Mouse (Mus musculus) frontal cortex, adult (tissue): ENCODE data around the gene Sat2.

Source experiments
- ATAC-seq: cut with Nextera tagmentation; 2 replicates; pipeline ENCODE4 v1.9.2; 2017; ENCODE audit warnings: mild to moderate bottlenecking, moderate library complexity, mixed read lengths; ENCODE audit not compliant: low TSS enrichment

Sat2 gene

DNA sequence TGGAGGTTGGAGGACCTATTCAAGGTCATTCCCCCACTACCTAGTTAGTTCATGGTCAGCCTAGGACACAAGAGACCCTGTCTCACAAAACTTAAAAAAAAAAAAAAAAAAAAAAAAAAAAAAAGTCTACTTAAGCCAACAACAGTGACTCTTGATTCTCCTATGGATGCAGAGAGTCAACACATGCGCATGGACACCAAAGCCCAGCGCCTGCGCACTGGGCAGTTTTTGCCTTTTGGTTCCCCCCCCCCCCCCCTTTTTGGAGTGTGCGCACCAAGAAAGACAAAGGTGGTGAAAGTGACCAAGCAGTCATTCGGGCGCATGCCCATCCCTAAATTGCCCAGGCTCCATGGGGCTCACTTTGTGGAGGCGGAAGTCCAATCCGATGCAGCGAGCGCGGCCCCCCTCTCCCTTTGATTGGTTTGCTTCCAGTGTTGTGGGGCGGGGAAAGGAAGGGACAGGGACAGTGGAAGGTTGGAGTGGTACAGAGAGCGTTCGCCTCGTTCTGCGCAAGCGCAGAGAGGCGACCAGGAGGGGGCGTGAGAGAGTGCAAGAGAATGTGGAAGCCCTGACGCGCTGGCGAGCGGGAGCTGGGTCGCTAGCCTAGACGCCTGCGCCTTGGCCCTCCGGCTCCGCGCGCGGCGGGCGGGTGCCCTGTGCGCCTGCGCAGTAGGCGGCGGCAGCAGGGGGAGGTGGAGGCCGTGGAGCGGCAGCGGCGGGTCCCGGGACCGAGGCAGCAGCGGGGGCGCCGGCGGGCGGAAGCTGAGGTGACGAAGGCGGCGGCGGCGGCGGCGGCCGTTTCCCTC, 10.7 kb downstream of the Sat2 start, which contains the start of gene Fxr2:
Gene Fxr2, plus strand, starts transcription at position 707 of the 806 bp plus-strand sequence.
- ATAC-seq, result peak; percentile 97

DNA sequence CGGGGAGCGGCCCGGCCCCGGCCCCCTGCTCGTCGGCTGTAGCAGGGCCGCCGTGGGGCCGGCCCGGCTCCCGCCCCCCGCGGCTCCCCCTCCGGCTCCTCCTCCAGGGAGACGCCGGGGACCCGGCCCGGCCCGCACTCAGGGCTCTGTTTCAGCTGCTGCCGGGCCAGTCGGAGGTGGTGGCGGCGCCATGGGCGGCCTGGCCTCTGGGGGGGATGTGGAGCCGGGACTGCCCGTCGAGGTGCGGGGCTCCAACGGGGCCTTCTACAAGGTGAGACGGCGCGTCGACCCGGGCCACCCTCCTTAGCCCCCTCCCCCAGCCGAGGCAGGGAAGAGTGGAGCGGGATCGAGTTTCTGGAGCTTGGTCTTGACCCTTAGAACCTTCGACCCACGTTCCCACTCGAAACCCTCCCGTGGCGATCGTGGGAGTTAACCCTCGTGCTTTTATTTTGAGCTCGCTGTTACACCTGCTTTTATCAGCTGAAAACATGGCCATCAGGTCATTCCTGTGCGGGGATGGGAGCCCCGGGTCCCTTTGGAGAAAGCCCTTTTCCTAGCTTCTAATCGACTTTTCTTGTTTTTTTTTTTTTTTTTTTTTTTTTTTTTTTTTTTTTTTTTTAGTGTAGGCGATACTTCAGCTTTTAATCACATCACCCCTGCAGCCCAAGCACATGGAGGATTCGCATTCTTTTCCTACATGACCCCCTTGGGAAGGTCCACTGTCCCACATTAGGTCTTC, 11.5 kb downstream of the Sat2 start:
- peak; percentile 20; the same call in 1 of the 2 replicates for ATAC-seq

GRCm38 (mm10) chr11:69635471-69635870, 13.6 kb downstream of the Sat2 start:
- ATAC-seq, result no peak

DNA sequence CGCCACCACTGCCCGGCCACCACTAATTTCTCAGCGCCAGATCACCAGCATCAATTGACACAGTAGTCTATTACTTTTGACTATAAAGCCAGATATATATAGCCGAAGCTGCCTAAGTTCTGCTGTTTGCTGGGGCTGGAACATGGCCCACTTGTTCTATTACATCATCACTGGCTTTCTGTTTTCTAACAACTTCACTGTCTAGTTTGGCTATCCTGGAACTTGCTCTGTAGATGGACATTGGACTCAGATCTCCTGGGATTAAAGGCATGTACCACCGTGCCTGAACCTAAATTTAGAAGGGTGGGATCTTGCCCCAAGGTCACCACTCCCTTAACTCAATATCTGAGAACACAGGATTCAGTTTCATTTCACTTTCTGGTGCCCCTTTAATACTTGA, 24.0 kb downstream of the Sat2 start:
- no peak for ATAC-seq

- no peak for ATAC-seq
These were observed 31.6 kb downstream of the Sat2 start for GRCm38 (mm10) chr11:69653399-69653798.

DNA sequence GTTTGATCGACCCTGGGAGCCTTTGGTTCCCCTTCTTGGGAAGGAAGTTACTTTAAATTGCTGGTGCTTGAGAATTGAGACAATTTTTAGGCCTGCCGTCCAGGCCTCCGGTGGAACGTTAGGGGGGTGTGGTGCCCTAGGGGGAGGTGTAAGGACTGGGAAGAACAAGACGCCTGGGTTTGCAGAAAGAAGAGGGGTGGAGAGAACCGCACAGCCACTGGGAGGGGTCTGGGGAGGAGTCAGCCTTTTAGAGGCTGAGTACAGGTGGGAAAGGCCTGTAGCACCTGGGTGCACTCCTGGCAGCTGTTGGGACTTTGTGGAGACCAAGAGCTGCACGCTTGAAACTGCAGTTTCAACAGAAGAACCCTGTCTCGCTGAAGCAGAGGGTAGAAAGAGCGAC, 32.9 kb downstream of the Sat2 start:
- no peak for ATAC-seq

DNA sequence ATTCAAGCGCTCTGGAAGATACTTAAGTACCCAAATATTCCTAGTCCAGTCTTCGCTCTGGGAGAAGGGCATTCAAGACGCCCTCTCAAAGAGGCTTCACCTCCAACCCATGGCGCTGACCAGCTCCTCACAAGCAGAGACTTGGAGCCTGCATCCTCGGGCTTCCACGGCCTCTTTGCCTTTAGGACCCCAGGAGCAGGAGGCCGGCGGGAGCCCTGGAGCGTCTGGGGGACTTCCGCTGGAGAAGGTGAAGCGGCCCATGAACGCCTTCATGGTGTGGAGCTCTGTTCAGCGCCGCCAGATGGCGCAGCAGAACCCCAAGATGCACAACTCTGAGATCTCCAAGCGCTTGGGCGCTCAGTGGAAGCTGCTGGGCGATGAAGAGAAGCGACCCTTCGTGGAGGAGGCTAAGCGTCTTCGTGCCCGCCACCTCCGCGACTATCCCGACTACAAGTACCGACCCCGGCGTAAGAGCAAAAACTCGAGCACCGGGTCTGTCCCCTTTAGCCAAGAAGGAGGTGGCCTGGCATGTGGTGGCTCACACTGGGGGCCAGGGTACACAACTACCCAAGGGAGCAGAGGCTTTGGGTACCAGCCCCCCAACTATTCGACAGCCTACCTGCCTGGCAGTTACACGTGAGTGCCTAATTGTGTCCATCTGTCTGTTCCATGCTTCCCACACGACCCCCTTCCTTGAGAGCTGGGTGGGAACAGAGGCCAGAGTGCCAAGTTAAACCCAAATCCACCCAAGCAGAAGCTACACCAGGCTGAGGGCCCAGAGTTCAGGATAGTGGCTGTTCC, 33.6 kb downstream of the Sat2 start, which contains the start of gene Sox15:
Gene Sox15, plus strand, starts transcription at position 51 of the 801 bp plus-strand sequence.
- peak; percentile 89 for ATAC-seq

DNA sequence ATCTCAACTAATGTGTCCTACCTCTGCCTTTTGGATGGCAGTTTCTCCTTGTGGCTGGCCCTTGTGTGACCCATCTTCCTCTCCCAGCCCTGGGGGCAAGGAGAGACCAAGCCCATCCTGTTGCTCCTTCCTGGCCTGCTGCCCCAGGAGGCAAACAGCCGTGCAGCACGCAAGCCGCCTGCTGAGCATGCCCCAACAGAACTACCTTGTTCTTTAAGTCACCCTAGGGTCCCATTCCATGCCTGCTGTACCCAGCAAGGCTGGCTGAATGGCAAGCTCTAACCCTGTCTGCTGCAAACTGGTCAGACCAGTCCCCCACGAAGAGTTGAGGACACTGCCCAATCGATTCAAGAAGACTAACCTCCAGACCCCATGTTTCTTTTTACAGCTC, 34.2 kb downstream of the Sat2 start:
- ATAC-seq, result no peak

DNA sequence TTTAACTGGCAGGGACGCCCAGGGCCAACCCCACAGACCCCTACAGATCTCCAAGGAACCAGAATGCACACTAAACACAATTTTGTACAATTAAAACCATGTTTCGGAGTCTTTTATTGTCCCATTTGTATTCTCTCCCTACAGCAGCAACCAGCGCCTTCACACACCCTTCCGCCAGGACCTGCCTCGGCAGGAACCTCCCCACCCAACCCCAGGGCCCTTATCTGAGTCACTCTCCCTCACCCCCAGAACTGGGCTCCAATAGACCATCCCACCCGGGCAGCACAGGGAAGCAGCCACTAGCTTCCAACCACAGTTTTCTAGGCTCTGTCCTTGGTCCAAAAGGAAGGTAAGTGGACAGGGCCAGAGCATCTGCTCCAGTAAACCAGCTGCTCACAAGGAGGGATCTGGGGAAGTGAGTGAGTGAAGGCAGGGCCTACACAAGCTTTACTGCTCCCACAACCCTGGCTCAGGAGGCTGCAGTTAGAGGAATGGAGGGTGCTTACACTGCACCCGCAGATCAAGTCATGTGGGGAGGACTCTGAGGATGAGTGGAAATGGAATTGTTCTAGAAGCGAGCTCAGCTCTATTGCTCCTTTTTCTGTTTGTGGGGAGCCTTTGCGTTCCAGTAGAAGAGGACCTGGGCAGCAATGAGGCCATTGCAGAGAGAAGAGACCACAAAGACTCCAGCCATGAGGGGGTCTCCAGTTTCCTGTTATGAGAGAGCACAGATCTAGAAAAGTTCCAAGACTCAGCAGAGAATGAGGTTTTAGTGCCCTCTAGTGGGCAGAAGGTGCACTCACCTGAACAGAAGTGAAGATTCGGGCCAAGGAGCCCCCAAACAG, 35.0 kb downstream of the Sat2 start:
- peak; percentile 38; the same call in 1 of the 2 replicates for ATAC-seq

GRCm38 (mm10) chr11:69657462-69657881, 35.6 kb downstream of the Sat2 start:
- ATAC-seq, result no peak

DNA sequence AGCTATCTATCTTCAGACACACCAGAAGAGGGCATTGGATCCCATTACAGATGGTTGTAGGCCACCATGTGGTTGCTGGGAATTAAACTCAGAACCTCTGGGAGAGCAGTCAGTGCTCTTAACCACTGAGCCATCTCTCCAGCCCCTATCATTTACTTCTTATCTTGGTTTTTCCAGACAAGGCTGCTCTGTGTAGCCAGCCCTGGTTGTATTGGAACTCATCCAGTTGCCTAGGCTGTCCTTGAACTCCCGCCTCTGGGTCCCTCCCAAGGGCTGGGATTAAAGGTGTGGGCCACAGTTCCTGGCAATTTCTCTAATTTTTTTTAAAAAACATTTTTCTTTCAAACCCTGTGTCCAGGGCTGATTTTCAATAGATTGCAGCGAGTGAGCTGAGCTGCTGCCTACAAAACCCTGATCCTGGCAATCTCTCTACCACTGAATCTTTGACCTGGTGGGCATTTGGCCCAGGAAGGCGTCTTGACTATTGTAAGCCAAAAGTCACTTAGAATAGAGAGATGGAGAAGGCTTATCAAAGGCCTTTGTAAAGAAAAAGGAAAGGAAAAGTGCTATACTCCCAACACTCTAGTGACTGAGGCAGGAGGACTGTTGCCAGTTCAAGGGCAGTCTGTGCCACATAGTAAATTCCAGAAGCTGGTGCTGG, 39.5 kb downstream of the Sat2 start:
- ATAC-seq, result no peak

DNA sequence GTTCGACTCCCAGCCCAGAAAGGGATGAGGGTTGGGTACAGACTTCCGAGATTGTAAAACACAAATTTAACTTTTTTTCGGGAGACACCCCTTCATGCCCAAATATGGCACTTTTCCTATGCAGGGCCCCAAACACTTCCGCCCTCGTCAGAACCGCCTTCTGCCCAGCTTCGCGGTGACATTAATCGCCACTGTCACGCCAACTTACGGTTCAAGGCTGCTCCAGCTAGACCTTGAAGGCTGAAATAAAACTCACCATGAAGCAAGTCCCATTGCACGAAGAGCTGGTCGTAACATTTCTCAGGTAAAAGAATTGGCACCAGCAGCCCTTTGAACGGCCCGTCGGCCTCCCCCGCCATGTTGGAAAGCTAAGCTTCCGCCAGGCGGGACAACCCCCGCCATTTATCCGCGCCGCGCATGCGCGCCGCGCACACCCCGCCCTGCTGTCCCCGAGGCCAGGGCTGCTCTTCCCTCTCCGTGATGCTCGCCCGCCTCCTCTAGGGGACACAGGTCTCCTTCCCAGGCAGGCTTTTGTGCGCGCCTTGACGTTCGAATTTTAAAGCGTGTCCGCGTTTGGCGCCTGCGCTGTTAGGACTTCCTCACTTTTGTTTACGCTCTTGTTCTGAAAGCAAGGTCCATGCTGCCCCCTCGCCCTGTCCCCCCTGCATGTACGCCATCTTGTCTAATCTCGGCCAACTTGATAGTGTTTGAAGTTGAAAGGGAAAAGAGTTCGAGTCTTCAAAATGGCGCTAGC, 40.6 kb downstream of the Sat2 start, which contains the start of gene Mpdu1:
Gene Mpdu1, minus strand, starts transcription at position 430 of the 754 bp plus-strand sequence.
- ATAC-seq, result peak; percentile 92

DNA sequence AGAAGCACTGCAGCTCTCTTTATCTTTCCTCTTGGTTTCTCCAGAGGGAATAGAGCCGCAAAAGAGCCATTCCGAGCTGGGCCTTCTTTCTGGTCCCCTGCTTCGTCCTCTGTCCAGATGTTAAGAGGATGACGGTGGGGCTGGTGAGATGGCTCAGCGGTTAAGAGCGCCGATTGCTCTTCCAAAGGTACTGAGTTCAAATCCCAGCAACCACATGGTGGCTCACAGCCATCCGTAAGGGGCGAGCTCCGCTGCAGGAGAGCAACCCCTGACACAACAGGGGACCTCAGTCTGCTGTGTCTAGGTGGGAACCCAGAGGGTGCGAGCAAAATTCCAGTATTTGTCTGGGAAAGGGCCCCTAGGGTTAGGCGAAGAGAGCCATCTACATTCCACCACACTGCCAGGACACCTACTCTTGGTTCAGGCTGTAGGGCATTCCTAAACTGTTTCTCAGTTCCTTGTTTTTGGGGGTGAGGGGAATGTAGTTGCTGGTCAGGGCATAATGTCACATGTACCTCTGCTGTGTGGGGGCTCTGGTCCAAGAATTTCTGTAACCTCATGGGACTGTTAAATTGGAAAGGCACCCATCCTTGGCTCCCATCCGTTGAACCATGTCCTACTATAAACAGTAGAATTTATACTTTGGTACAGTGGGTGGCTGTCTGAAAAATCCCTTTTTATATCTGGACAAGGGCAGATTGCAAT, 41.3 kb downstream of the Sat2 start:
- no peak for ATAC-seq

DNA sequence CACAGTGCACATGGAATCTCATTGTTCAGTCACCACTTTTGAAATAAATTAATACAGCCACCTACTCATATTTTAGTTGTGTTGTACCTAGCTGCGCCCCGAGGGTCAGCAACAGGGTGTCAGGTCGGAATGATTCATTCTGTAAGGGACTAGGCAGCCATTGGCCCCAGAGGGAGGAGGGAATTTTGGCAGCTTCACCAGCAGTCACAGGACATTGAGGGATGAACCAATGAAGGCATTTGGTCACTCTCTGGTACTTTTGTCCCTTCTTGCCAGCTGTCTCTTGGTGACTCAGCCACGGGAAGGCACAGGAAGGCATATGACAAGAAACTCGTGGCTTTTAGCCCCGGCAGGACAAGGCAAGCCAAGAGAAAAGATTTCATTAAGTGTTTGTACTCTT, 42.0 kb downstream of the Sat2 start:
- no peak for ATAC-seq

DNA sequence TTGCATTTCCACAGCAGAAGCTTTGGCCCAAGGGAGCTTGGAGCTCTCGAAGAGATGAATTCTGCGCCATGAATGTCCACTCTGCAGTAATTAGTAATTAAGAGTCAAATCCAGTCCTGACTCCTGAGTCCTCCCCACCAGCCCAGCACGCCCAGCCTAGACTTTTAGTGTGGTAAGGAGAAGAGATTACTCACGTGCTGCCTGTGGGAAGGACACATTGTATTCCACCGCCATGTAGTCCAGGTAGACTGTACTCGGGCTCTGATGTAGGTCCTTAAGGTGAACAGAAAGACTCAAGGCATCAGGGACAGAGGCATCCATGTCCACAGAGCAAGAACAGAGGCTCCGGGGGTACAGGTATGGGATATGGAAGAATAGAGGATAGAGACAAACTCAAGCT, 43.0 kb downstream of the Sat2 start:
- no peak for ATAC-seq

- ATAC-seq, result no peak
These were observed 43.7 kb downstream of the Sat2 start for GRCm38 (mm10) chr11:69665457-69665960.

DNA sequence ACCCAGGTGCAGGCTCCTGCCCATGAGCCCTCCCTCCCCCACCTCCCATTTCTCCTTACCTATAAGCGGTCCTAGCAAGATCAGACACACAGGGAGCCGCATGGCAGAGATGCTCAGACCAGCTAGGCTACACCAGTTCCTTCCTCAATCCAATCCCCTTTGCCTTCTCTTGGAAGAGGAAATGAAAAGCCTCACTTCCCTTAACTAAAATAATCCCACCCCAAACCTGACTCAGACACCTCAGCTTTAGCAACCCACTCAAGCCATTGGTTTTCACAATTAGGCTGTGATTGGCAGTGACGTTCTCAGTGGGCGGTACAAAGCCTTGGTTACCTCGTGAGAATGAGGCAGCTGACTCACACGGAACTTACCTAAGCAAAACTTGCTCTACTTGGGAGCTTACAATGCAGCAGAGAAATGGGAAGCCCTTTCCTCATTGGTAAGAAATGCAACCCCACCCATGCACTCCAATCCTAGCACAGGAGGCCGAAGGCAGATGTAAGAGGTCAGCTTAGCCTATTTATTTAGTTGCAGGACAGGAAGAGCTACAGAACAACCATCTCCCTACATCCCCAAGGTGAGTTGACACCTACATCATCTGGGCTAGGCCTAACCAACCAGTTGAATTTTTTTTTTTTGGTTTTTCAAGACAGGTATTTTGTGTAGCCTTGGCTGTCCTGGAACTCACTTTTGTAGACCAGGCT, 44.3 kb downstream of the Sat2 start, which contains the start of gene Cd68:
Gene Cd68, minus strand, starts transcription at position 193 of the 704 bp plus-strand sequence.
- peak; percentile 20; the same call in 1 of the 2 replicates for ATAC-seq

- ATAC-seq, result no peak
These were observed 44.8 kb downstream of the Sat2 start for GRCm38 (mm10) chr11:69666665-69667005.
